Mouse (Mus musculus) G1E (cell line): ENCODE data around the gene Prpf6. TPM values are rescaled to one million over a fixed set of nuclear protein-coding genes. Genes with fewer than 3 reads are reported as not detected.

ENCODE experiments used
- ATAC-seq: 2 replicates; pipeline ENCODE4 v1.8.0; 2016; ENCODE audit warnings: mild to moderate bottlenecking; ENCODE audit not compliant: insufficient number of reproducible peaks, poor library complexity, low FRiP score, severe bottlenecking; ENCODE audit errors: extremely low read depth
- DNase-seq: peaks from one replicate; pipeline ENCODE4 v3.0.0; 2012; ENCODE audit warnings: low spot score
- H3K27me3 ChIP-seq: 2 replicates; pipeline ENCODE4 v1.6.1; 2012; ENCODE audit warnings: mild to moderate bottlenecking, low read length, inconsistent platforms; ENCODE audit not compliant: insufficient read depth
- H3K36me3 ChIP-seq: replicated peaks from 2 replicates; pipeline ENCODE3; 2012; ENCODE audit warnings: mild to moderate bottlenecking, inconsistent platforms
- H3K4me1 ChIP-seq: 2 replicates; pipeline ENCODE4 v1.6.1; 2012; ENCODE audit warnings: low read depth, low read length, inconsistent platforms, mixed read lengths; ENCODE audit not compliant: insufficient read depth
- H3K4me3 ChIP-seq: 2 replicates; pipeline ENCODE4 v1.5.1; 2012; ENCODE audit warnings: low read depth, mild to moderate bottlenecking, inconsistent platforms, low read length, moderate library complexity, mixed read lengths
- H3K9me3 ChIP-seq: replicated peaks from 2 replicates; pipeline ENCODE4 v1.6.1; 2012; ENCODE audit warnings: inconsistent platforms
- CTCF ChIP-seq: IDR thresholded peaks from 2 replicates; pipeline ENCODE4 v1.5.1; 2012; ENCODE audit warnings: low read depth, low read length, inconsistent platforms, mixed read lengths
- GATA1 ChIP-seq: IDR thresholded peaks from 2 replicates; pipeline ENCODE4 v1.6.1; 2012; ENCODE audit warnings: borderline replicate concordance, low read length, inconsistent platforms, mixed read lengths
- GATA2 ChIP-seq: IDR thresholded peaks from 2 replicates; pipeline ENCODE4 v1.6.1; 2012; ENCODE audit warnings: low read depth, low read length, inconsistent platforms, borderline replicate concordance
- POLR2AphosphoS5 ChIP-seq: IDR thresholded peaks from 2 replicates; pipeline ENCODE4 v1.6.1; 2012; ENCODE audit warnings: low read depth, low read length, inconsistent platforms; ENCODE audit not compliant: insufficient replicate concordance
- TAL1 ChIP-seq: conservative IDR thresholded peaks from 2 replicates; pipeline ENCODE4 v1.6.1; 2012; ENCODE audit warnings: low read depth, low read length, inconsistent platforms, mixed read lengths
- polyA plus RNA-seq: library from polyadenylated mRNA; stranded (reverse); fragments of >175 nt; gene quantifications from 2 replicates; pipeline ENCODE4 v1.2.3, GENCODE M21; 2012
- total RNA-seq, 2 experiments: library from RNA; stranded (forward) in 1 of 2; stranded (reverse) in 1 of 2; fragments of 200-1000 nt in 1 of 2; fragments of >200 nt in 1 of 2; fragmentation: Nextera tagmentation in 1 of 2; gene quantifications; 2 replicates each; pipeline ENCODE4 v1.2.3; 2014 to 2017

Prpf6 gene
- total and polyA plus RNA-seq, 3 experiments: 27.8 to 91.9 (median 53.1) TPM

DNA sequence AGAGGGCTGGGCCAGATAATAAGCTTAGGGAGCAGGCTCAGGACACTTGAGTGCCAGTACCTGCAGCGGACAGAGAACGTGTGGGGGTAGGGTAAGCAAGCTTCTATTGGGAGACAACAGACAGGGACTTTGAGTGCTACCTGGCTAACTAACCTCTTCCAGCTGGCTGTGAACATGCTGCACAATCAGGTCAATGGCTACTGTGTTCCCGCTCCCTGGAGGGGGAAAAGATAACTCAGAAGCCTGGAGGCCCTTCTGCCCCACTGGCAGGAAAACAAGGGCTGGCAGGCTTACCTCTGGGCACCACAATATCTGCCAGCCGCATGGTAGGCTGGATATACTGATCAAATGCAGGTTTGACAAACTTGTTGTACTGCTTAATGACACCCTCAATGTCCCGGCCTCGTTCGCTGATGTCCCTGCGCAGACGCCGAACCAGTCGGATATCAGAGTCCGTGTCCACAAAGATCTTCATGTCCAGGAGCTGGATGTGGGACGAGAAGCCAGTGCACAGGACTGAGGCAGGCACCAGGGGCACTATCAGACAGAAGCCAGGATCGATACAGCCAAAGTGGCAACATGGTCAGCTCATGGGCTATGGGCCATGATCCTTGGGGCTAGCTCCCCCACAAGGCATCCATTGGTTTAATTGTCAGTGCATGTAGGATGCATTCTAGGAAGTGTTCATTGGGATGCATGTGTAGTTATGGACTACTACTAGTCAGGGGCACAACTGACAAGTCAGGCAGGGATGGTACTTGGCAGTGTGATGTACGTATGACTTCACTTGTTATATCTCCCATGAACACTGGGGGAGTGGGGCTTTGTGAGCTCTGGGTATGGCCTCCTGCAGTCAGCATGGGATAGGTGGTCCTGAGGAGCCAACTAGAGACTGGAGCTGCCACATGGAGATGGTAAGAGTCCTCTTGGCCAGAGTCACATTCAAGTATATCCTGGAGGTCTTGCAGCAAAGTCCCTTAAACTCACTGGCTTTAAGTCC, 18.4 kb upstream of the Prpf6 start:
- TF ChIP-seq POLR2AphosphoS5 (no peak), TAL1 (no peak), GATA2 (no peak), GATA1 (no peak), CTCF (no peak)
- Histone ChIP-seq H3K4me1 (peaks cover 67% of the 10 kb centered on the region), H3K36me3 (peaks cover 83% of the 10 kb centered on the region), H3K9me3 (no peaks in the 10 kb centered on the region), H3K4me3 (no peak overlapping the region), H3K27me3 (no peaks in the 10 kb centered on the region; the same call in 1 of the 2 replicates)
- no peak for DNase-seq
- ATAC-seq: no peak

DNA sequence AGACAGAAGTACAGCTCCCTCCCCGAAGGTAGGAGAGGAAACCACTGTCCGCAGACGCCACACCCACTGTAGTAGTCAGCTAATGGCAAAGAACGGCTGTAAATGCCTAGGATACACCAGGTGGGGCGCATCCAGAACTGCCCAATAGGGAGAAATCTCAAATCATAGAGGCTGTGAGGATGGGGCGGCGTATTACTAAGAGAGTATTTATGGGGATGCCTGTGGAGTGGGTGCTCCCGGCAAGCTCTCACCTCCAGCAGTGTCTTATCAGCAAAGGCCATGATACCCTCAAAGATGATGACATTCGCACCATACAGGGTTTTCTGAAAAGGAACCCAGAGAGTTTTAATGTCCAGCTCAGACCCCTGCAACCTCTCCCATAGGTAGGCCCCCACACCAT, 17.7 kb upstream of the Prpf6 start:
- Histone ChIP-seq H3K4me3 (no peak overlapping the region), H3K27me3 (no peaks in the 10 kb centered on the region; the same call in 1 of the 2 replicates), H3K9me3 (no peaks in the 10 kb centered on the region), H3K36me3 (peaks cover 82% of the 10 kb centered on the region), H3K4me1 (peaks cover 67% of the 10 kb centered on the region)
- no peak for DNase-seq
- no peak for ATAC-seq
- no peak for TF ChIP-seq GATA1
- TF ChIP-seq GATA2: no peak
- no peak for TF ChIP-seq CTCF
- no peak for TF ChIP-seq TAL1
- TF ChIP-seq POLR2AphosphoS5: no peak

DNA sequence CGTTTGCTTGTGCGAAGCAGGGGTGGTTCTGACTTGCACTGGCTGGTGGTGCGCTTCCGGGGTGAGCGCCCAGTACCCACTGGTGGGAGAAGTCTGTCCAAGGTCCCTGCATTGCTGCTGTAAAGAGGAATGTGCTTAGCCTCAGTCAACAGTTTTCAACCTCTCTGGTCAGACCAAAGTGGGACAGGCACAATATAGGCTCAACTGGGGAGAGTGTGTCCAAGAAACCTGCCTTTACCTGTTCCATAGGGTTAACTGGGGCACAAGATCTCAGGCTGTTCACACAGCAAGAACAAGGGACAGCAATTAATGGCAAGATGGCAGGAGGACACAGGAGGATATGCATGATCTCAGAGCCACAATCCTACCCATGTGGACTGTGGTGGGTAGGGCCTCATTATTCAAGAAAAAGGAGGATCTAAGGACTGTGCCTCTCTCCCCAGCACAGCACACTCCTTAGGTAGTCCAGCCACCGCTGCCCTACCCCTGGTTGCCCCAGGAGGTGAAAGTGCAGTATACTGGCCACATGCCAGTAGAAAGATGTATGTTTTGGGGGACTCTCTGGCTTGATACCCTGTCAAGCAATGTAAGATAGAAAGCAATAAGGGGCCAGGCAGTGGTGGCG, 16.6 kb upstream of the Prpf6 start:
- peaks cover 84% of the 10 kb centered on the region for H3K36me3 ChIP-seq
- ATAC-seq: no peak
- no peak for DNase-seq
- no peaks in the 10 kb centered on the region for H3K9me3 ChIP-seq
- peaks cover 69% of the 10 kb centered on the region for H3K4me1 ChIP-seq
- H3K27me3 ChIP-seq: no peaks in the 10 kb centered on the region; the same call in 1 of the 2 replicates
- TF ChIP-seq GATA2 (no peak), POLR2AphosphoS5 (no peak), TAL1 (no peak), GATA1 (no peak), CTCF (no peak)
- no peak overlapping the region for H3K4me3 ChIP-seq

DNA sequence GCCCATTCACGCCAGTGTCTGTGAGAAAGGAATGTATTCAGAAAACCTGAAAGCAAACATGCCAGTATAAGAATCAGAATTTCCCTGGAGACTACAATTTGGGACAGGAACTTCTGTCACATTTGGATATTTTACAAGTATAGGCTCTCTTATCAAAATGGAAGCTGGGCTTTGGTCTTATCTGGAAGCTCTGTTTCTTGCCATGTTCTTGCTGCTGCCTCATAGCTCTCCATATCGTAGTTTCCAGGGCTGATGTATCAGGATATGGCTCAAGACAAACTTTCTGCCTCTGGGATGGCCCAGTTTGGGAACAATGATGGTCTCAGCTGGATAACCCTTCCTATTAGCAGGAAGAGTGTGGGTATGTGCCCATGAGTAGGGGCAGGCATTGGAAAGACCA, 15.1 kb upstream of the Prpf6 start:
- ATAC-seq: no peak
- Histone ChIP-seq H3K4me1 (peaks cover 73% of the 10 kb centered on the region), H3K36me3 (peaks cover 71% of the 10 kb centered on the region), H3K9me3 (no peaks in the 10 kb centered on the region), H3K4me3 (no peak overlapping the region), H3K27me3 (no peaks in the 10 kb centered on the region)
- DNase-seq: no peak
- TF ChIP-seq POLR2AphosphoS5 (no peak), CTCF (no peak), GATA1 (no peak), GATA2 (no peak), TAL1 (no peak)

DNA sequence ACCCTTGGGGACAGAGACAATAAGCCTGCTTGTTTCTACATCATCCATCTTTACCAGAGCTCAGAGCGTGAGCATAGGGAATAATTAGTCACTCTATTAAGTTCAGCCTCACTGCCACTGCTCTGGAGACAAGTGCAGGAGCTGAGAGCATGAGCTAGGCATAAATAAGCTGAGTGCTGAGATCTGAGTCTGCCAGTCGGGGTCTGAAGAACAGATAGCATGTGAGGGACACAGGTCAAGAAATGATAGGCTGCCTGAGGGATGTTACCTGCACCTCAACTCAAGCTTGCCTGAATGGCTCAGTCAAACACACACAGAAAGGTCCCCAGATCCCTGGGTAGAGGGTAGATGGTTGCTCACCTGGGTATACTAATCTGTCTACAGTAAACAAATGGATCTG, 14.5 kb upstream of the Prpf6 start:
- Histone ChIP-seq H3K27me3 (no peaks in the 10 kb centered on the region), H3K4me3 (no peak overlapping the region), H3K4me1 (peaks cover 73% of the 10 kb centered on the region), H3K36me3 (peaks cover 66% of the 10 kb centered on the region), H3K9me3 (no peaks in the 10 kb centered on the region)
- DNase-seq (no peak), ATAC-seq (no peak)
- no peak for TF ChIP-seq TAL1
- no peak for TF ChIP-seq GATA2
- TF ChIP-seq GATA1: no peak
- TF ChIP-seq CTCF: no peak
- no peak for TF ChIP-seq POLR2AphosphoS5

DNA sequence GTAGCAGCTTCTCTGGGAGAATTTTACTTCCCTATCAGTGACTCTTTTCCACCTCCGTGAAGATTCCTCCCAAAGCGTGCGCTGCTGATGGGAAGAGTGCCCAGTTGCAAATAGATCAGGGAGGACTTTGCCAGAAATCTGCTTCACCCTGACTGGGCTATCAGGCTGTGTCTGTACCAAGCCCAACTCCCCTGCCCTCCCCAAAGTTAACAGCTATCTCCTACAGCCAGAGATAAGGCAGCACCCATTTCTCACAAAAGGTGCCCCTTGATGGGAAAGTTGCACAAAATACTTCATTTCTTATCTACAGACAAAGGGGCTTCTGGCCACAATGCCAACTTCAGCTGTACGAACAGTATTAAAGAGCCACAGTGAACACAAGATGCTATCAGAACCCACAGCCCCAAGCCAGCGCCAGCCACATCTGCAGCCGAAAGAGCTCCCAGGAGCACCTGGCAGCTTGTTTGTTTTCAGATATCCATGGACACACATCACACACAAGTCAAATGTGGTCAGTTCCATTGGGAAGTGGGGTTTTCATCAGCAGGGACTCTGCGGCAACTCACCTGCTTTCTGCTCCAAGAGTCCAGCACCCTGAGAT, 13.6 kb upstream of the Prpf6 start:
- DNase-seq (peak; percentile 69), ATAC-seq (peak; percentile 54)
- peak overlapping the region; percentile 8; the same call in 1 of the 2 replicates for H3K4me3 ChIP-seq
- peaks cover 80% of the 10 kb centered on the region for H3K4me1 ChIP-seq
- H3K27me3 ChIP-seq: no peaks in the 10 kb centered on the region
- TF ChIP-seq CTCF (no peak), TAL1 (peak; percentile 83)
- no peaks in the 10 kb centered on the region for H3K9me3 ChIP-seq
- H3K36me3 ChIP-seq: peaks cover 65% of the 10 kb centered on the region
